Mouse (Mus musculus) olfactory bulb, adult 2 months (tissue): Measurements from ENCODE around the gene Hgfac. TPM values are rescaled to one million over a fixed set of nuclear protein-coding genes. Genes with fewer than 3 reads are reported as not detected.
A peak's percentile ranks its signal among the peaks of the same experiment; 100 is the strongest.

ENCODE experiments used
- H3K27ac ChIP-seq: fragments of 200-500 bp; 2 replicates; pipeline ENCODE4 v1.5.1; 2012; ENCODE audit warnings: low read depth, low read length; ENCODE audit not compliant: insufficient read depth
- H3K4me1 ChIP-seq: fragments of 200-500 bp; 2 replicates; pipeline ENCODE4 v1.6.1; 2012; ENCODE audit warnings: low read length; ENCODE audit not compliant: control insufficient read depth, insufficient read depth
- H3K4me3 ChIP-seq: fragments of 200-500 bp; 2 replicates; pipeline ENCODE4 v1.5.1; 2012; ENCODE audit warnings: mild to moderate bottlenecking, low read depth, low read length, moderate library complexity; ENCODE audit not compliant: insufficient read depth
- CTCF ChIP-seq: fragments of 200-500 bp; IDR thresholded peaks from 2 replicates; pipeline ENCODE4 v1.5.1; 2012; ENCODE audit warnings: low read depth, mild to moderate bottlenecking, low read length, moderate library complexity; ENCODE audit not compliant: insufficient read depth
- POLR2A ChIP-seq: fragments of 200-500 bp; IDR thresholded peaks from 2 replicates; pipeline ENCODE4 v1.6.1; 2012; ENCODE audit warnings: mild to moderate bottlenecking, low read depth, low read length, moderate library complexity; ENCODE audit not compliant: insufficient read depth
- WGBS: fragments of 180-500 bp; shearing (Covaris S2); methylation state at CpG from one replicate; pipeline ENCODE4 v1.1.7; 2018; 5-methylcytosine and 5-hydroxymethylcytosine counted together
- polyA plus RNA-seq: library from polyadenylated mRNA; stranded (reverse); fragments of >200 nt; gene quantifications from 2 replicates; pipeline ENCODE4 v1.2.4, GENCODE M21; 2012; ENCODE audit warnings: low replicate concordance; ENCODE audit not compliant: missing spikeins, insufficient read depth, insufficient read length

Hgfac gene
- polyA plus RNA-seq, 1 experiment = not detected

DNA sequence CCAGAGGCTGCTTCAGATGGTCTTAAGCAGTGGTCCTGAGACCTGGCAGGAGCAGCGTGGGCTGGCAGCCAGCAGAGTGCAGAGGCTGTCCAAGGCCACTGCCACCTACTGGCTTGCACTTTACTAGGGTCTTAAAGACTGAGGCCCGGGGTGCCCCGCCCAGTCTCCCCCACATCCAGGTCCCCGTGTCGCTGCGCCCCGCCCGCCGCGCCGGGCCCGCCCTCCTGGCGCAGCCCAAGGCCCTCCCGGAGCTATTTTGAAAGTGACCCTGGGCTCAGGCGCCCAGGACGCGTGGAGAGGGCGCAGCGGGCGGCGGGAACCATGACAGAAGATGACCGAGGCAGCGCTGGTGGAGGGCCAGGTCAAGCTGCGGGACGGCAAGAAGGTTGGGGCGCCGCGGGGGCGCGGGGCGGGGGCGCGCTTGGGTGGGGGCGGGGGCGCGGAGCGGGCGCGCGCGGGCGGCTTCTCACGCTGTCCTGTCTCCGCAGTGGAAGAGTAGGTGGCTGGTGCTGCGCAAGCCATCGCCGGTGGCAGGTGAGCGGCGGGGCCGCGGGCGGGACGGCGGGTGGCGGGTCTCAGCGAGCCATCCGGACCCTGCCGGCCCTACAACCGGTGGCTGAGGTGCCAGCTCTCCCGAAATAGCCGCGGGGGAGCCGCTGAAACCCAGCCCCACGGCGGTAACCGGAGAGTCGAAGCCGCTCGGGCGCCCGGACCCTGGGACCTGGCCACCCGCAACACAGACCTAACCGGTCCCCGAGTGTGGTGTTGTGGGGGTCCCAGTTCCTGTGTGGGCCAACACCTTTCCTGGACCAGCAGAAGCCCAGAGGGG, 15.5 kb downstream of the Hgfac start, which contains the start of gene Dok7:
TSS of gene Dok7 (plus strand) at position 163 of the 829 bp plus-strand sequence.
- peaks cover 23% of the 10 kb centered on the region for H3K4me1 ChIP-seq
- no peak within 1 kb of the TSS for H3K27ac ChIP-seq
- no peak for TF ChIP-seq CTCF
- H3K4me3 ChIP-seq = peak within 1 kb of the TSS; percentile 57
- 2% methylated on average over 69 of the region's 74 CpGs for WGBS

DNA sequence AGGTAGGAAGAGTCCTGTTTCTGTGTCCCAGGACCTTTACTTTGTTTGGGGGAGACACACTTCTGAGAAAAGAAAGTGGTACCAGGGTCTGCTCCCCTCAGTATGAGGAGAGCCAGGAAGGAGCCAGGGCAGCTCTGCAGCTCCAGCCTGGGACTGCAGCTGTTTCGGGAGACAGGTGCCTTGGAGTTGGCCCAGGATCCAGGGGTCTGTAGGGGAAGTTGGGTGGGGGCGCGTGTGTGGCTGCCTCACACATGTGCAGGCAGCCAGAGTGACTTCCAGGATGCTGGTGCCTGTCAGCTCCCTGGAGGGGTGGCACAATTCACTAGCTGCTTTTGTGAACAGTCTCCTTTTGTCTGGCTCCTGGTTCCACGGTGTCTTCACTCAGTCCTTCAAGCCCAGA, 16.3 kb downstream of the Hgfac start:
- H3K4me1 ChIP-seq = peaks cover 23% of the 10 kb centered on the region
- H3K4me3 ChIP-seq = peak overlapping the region; percentile 57
- WGBS = 15% methylated on average over 4 of the region's 4 CpGs
- TF ChIP-seq CTCF = no peak
- TF ChIP-seq POLR2A = no peak
- no peak overlapping the region for H3K27ac ChIP-seq

DNA sequence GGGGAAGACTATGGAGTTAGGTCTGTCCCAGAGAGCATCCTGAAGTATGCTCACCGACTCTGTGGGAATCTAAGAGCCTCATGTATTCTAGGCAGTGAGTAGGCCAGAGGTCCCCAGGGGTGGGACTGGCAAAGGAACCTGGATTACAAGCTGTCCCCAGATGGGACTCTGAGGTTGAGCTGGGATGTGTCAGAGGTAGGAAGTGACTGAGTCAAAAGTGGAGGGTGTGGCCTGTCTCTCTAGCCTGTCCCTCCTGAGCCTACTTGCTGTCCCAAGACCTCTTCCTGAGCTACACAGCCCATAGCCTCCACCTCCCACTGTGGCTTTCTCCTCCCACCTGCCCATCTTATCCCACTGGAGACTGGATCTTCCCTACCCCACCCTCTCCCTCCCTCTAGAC, 16.9 kb downstream of the Hgfac start:
- WGBS = 45% methylated on average over 1 of the region's 1 CpGs
- TF ChIP-seq CTCF (no peak), POLR2A (no peak)
- Histone ChIP-seq H3K4me1 (peaks cover 23% of the 10 kb centered on the region), H3K4me3 (no peak overlapping the region), H3K27ac (no peak overlapping the region)

DNA sequence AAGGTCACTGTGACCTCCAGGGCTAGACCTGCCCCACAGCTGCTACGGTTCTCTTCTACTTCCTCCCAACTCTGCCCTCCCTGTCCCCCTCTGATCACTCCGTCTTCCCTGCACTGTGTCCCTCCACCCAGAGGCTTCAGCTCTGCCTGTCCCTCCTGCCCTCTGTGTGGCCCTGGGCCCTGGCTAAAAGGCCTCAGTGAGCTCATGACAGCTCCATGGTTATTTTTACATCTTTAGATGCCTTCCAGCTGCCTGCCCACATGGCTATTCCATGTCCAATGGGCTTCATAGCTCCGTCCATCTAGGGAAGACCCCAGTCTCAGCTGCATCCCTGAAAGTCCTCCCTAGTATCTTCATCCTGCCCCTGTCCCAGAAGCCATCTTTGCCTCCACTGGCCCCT, 18.8 kb downstream of the Hgfac start:
- H3K27ac ChIP-seq = no peak overlapping the region
- WGBS = 96% methylated on average over 3 of the region's 3 CpGs

DNA sequence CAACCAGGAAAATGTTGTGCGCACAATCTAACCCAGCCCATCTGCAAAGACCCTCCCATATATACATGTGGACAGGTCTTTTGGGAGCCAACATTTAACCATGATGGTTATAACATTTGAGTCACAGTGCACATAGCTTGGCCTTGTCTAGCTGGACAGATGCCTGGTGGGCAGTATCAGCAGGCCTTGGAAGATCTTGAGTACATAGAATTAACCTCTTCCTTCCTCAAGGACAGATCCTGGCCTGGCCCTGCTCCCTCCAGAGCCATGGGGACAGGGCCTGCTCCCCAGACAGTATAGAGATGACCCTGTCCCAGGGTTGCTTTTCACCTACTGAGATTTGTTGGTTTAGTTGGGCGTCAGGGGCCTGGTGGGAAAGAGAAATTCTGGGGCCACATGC, 28.5 kb downstream of the Hgfac start:
- Histone ChIP-seq H3K27ac (no peak overlapping the region), H3K4me1 (peaks cover 8% of the 10 kb centered on the region; the same call in 1 of the 2 replicates), H3K4me3 (no peak overlapping the region)
- TF ChIP-seq POLR2A (no peak), CTCF (no peak)
- 94% methylated on average over 2 of the region's 2 CpGs for WGBS

More for the DNA sequence above, 18.8 kb downstream of the Hgfac start:
- H3K4me1 ChIP-seq = peaks cover 23% of the 10 kb centered on the region
- no peak for TF ChIP-seq POLR2A
- no peak for TF ChIP-seq CTCF
- no peak overlapping the region for H3K4me3 ChIP-seq

DNA sequence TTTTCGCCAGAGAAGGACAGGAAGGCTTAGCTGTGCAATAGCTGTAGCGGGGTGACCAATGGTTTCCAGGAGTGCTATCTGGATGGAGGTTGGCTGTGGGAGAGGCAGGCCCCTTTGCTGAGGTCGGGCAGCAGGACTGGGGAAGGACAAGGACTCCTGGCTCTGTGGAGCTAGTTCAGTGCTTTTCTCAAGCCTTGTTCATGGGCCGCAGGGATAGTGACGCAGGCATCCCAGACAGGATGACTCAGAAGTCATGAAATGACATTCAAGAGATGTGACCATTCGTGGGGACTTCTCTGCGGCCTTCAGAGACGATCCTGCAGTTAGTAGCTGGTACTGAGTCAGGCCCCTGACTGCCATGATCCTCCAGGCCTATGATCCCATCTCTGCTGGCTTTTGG, 29.0 kb downstream of the Hgfac start:
- WGBS = 92% methylated on average over 8 of the region's 8 CpGs
- Histone ChIP-seq H3K4me1 (peaks cover 8% of the 10 kb centered on the region; the same call in 1 of the 2 replicates), H3K27ac (no peak overlapping the region), H3K4me3 (no peak overlapping the region)
- TF ChIP-seq POLR2A = no peak
- TF ChIP-seq CTCF = no peak

DNA sequence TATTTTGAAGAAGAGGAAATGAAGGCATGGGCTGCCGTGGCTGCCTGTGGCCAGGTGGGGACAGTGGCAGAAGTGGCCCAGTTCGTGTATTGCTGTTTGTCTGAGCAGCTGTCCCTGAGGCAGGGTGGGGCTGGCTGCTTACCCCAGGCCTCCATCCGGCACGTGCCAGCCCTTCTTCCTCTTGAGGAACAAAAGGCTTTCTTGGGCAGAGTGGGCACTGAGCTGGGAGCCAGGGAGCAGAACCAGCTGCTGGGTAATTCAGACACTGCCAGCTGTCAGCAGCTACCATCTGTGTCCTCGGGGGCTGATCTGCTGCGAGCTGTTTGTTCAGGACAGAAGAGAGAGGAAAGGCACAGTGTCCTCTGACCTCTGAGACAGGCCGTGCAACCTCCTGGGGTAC, 29.6 kb downstream of the Hgfac start:
- whole genome bisulfite sequencing = 46% methylated on average over 7 of the region's 7 CpGs
- TF ChIP-seq POLR2A (no peak), CTCF (no peak)

DNA sequence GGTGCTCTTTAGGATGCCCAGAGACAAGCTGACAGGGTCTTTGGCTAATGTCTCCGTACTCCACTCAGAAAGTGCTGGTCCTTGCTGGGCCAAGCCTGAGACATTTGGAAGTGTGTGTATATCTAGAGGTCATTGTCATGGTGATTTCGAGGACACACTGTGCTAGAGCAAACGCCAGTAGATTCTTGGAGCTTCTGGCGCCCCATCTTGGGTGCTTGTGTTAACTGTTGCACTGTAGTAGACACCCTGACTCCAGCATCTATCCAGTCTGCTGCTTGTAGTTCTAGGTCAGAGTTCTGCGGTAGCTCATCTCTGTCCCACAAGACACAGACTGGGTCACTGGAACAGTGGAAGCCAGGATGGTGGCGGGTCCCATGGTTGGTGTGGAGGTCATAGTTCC, 30.5 kb downstream of the Hgfac start:
- no peak for TF ChIP-seq CTCF
- no peak for TF ChIP-seq POLR2A
- H3K4me1 ChIP-seq = peaks cover 8% of the 10 kb centered on the region; the same call in 1 of the 2 replicates
- 94% methylated on average over 6 of the region's 6 CpGs for WGBS
- H3K4me3 ChIP-seq = no peak overlapping the region
- H3K27ac ChIP-seq = no peak overlapping the region

More for the DNA sequence above, 29.6 kb downstream of the Hgfac start:
- no peak overlapping the region for H3K27ac ChIP-seq
- no peak overlapping the region for H3K4me3 ChIP-seq
- peaks cover 8% of the 10 kb centered on the region; the same call in 1 of the 2 replicates for H3K4me1 ChIP-seq

DNA sequence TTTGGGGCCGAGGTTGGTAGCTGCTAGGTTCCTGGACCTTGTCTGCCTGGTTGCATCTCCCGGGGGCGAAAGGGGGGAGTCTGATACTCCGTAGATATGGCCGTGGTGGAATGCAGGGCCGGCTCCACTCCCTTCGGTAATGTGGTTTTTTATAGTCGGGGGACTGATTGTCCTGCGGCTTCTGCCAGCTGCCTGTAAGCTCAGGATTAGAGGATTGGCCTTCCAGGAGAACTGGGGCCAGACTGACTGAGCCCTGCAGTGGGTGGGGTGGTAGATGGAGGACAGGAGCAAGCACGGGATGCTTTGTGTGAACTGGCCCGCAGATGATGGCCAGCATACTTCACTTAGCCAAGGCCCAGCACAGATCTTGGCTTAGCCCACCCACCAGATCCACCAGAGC, 31.9 kb downstream of the Hgfac start:
- TF ChIP-seq CTCF (no peak), POLR2A (no peak)
- Histone ChIP-seq H3K27ac (no peak overlapping the region), H3K4me3 (no peak overlapping the region), H3K4me1 (peaks cover 8% of the 10 kb centered on the region; the same call in 1 of the 2 replicates)
- WGBS = 87% methylated on average over 11 of the region's 11 CpGs
